Mouse (Mus musculus) embryonic fibroblast, embryonic 13.5 days (primary cell): ENCODE measurements around the gene Aym1.

Experiments used
- CTCF ChIP-seq: IDR thresholded peaks from 2 replicates; pipeline ENCODE4 v1.5.1; 2011; ENCODE audit warnings: mild to moderate bottlenecking, control low read depth, low read length, moderate library complexity, borderline replicate concordance; ENCODE audit not compliant: insufficient read depth
- POLR2A ChIP-seq: IDR thresholded peaks from 2 replicates; pipeline ENCODE4 v1.6.1; 2011; ENCODE audit warnings: low read depth, mild to moderate bottlenecking, control low read depth, low read length, moderate library complexity

DNA sequence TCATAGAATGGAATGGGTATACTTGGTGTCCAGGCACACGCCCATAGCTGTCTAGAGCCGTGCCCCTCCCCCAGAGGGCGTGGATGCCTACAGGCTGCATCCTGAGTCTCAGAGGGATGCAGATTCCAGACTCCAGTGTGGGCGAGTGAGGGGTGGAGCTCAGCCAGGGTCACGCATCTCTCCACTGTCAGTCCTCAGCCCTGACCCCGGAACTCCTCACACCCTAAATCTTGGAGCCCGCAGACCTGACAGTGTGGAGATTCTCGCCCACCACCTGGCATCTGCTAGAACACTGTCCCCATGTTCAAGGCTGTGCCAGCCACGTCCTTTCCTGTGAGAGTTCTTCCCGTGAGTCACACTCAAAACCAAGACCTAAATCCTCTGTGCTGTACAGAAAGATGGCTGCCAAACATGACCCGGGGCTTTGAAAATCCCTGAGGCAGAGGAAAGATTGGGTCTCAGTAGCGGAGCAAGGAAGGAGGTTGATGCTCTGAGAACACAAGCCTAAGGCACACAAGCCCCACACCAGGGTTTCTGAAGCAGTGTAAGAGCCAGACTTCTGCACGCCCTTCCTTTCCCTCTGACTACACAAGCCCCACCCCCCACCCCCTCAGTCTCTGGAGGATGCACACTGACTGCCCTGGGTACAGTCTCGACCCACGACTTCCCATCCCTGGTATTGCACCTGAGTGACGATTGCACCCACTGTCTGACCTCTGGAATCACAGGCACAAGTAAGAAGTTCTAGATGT, 12.3 kb upstream of the Aym1 start:
- TF ChIP-seq CTCF (no peak), POLR2A (no peak)
